Mouse (Mus musculus) adrenal gland, postnatal 4 days (tissue): ENCODE results near the gene Hsd17b11. TPM values are rescaled to one million over a fixed set of nuclear protein-coding genes. Genes with fewer than 3 reads are reported as not detected.
"Not testable (repeated sequence)": the region's sequence is repeated elsewhere in the genome, so short reads cannot be mapped to it uniquely, and the experiment has no call there.

Source experiments
- DNase-seq, 2 experiments: peaks; one replicate each; pipeline ENCODE4 v3.0.0; 2021 to 2022; ENCODE audit warnings: low spot score in 2 of 2, mixed read lengths in 2 of 2
- total RNA-seq, 2 experiments: library from RNA; stranded (reverse); gene quantifications; 2 replicates each; pipeline ENCODE4 v1.2.3; 2021

Hsd17b11 gene
- total RNA-seq, 2 experiments from 2014 or later: 67.7 to 72.2 TPM

GRCm38 (mm10) chr5:104036686-104037085, 15.0 kb upstream of the Hsd17b11 start:
- no peak for DNase-seq

- DNase-seq: no peak
These were observed 14.1 kb upstream of the Hsd17b11 start for GRCm38 (mm10) chr5:104035824-104036223.

- no peak for DNase-seq
These were observed 13.3 kb upstream of the Hsd17b11 start for GRCm38 (mm10) chr5:104035066-104035465.

GRCm38 (mm10) chr5:104032434-104033097, 10.8 kb upstream of the Hsd17b11 start:
- DNase-seq: no peak

GRCm38 (mm10) chr5:104025245-104025854, 3.6 kb upstream of the Hsd17b11 start:
- DNase-seq: no peak

- no peak for DNase-seq
These were observed 3.0 kb upstream of the Hsd17b11 start for GRCm38 (mm10) chr5:104024762-104025161.

- DNase-seq: not testable (repeated sequence)
These were observed 2.5 kb upstream of the Hsd17b11 start for GRCm38 (mm10) chr5:104024193-104024592.

- DNase-seq: no peak
These were observed 1.7 kb upstream of the Hsd17b11 start for GRCm38 (mm10) chr5:104023289-104024020.

GRCm38 (mm10) chr5:104022558-104022957, 839 bp upstream of the Hsd17b11 start:
- DNase-seq: no peak

- DNase-seq: no peak
These were observed 10.3 kb downstream of the Hsd17b11 start for GRCm38 (mm10) chr5:104011419-104011818.

GRCm38 (mm10) chr5:104010261-104010660, 11.5 kb downstream of the Hsd17b11 start:
- DNase-seq: no peak

GRCm38 (mm10) chr5:104009421-104009820, 12.3 kb downstream of the Hsd17b11 start:
- no peak for DNase-seq

- no peak for DNase-seq
These were observed 13.9 kb downstream of the Hsd17b11 start for GRCm38 (mm10) chr5:104007801-104008200.

GRCm38 (mm10) chr5:104006811-104007210, 14.9 kb downstream of the Hsd17b11 start:
- no peak for DNase-seq

- no peak for DNase-seq
These were observed 17.8 kb downstream of the Hsd17b11 start for GRCm38 (mm10) chr5:104003955-104004354.

- DNase-seq: no peak
These were observed 18.3 kb downstream of the Hsd17b11 start for GRCm38 (mm10) chr5:104003256-104003931.

- no peak for DNase-seq
These were observed 19.0 kb downstream of the Hsd17b11 start for GRCm38 (mm10) chr5:104002549-104003255.

- peak; percentile 47 to 57 for DNase-seq
These were observed 22.0 kb downstream of the Hsd17b11 start for GRCm38 (mm10) chr5:103999738-104000137.

- no peak for DNase-seq
These were observed 23.0 kb downstream of the Hsd17b11 start for GRCm38 (mm10) chr5:103998739-103999138.

- no peak for DNase-seq
These were observed 26.5 kb downstream of the Hsd17b11 start for GRCm38 (mm10) chr5:103995181-103995580.

- DNase-seq: no peak
These were observed 27.1 kb downstream of the Hsd17b11 start for GRCm38 (mm10) chr5:103994669-103995068.
